Mouse (Mus musculus): ENCODE results near the gene Ptprm. TPM values are rescaled to one million over a fixed set of nuclear protein-coding genes. Genes with fewer than 3 reads are reported as not detected.

The Ptprm gene
- polyA plus RNA-seq, 1 experiment from 2014 or later: 10.4 TPM

- Histone ChIP-seq H3K9ac (ENCODE audit: low read length) (no peak overlapping the region), H3K4me3 (ENCODE audit: low read depth, low read length) (no peak overlapping the region), H3K36me3 (ENCODE audit: control insufficient read depth, insufficient read depth, low read length) (no peaks in the 10 kb centered on the region), H3K27me3 (ENCODE audit: control insufficient read depth, insufficient read depth, low read length) (no peaks in the 10 kb centered on the region), H3K4me2 (ENCODE audit: low read depth, severe bottlenecking) (no peak overlapping the region), H3K9me3 (ENCODE audit: control insufficient read depth, low read length) (no peaks in the 10 kb centered on the region), H3K27ac (replicated peaks; ENCODE audit: low read depth, low read length) (no peak overlapping the region), H3K4me1 (ENCODE audit: control insufficient read depth, insufficient read depth, low read length) (no peaks in the 10 kb centered on the region)
- 67% methylated on average over 10 of the region's 10 CpGs for WGBS
- ATAC-seq (ENCODE audit: insufficient number of reproducible peaks, low FRiP score, low TSS enrichment, low read depth): no peak
- no peak for DNase-seq (ENCODE audit: low spot score)
These were observed 48.0 kb downstream of the Ptprm start for GRCm38 (mm10) chr17:67306066-67306845.

GRCm38 (mm10) chr17:67304831-67305230, 49.4 kb downstream of the Ptprm start:
- 74% methylated on average over 3 of the region's 3 CpGs for WGBS
- Histone ChIP-seq H3K9ac (ENCODE audit: low read length) (no peak overlapping the region), H3K4me3 (ENCODE audit: low read depth, low read length) (no peak overlapping the region), H3K27ac (replicated peaks; ENCODE audit: low read depth, low read length) (no peak overlapping the region), H3K9me3 (ENCODE audit: control insufficient read depth, low read length) (no peaks in the 10 kb centered on the region), H3K27me3 (ENCODE audit: control insufficient read depth, insufficient read depth, low read length) (no peaks in the 10 kb centered on the region), H3K4me2 (ENCODE audit: low read depth, severe bottlenecking) (no peak overlapping the region), H3K4me1 (ENCODE audit: control insufficient read depth, insufficient read depth, low read length) (no peaks in the 10 kb centered on the region), H3K36me3 (ENCODE audit: control insufficient read depth, insufficient read depth, low read length) (no peaks in the 10 kb centered on the region)
- no peak for ATAC-seq (ENCODE audit: insufficient number of reproducible peaks, low FRiP score, low TSS enrichment, low read depth)
- no peak for DNase-seq (ENCODE audit: low spot score)

GRCm38 (mm10) chr17:67303326-67304099, 50.7 kb downstream of the Ptprm start:
- 77% methylated on average over 18 of the region's 18 CpGs for WGBS
- no peak overlapping the region for H3K4me2 ChIP-seq (ENCODE audit: low read depth, severe bottlenecking)
- ATAC-seq (ENCODE audit: insufficient number of reproducible peaks, low FRiP score, low TSS enrichment, low read depth): no peak

GRCm38 (mm10) chr17:67302569-67302968, 51.7 kb downstream of the Ptprm start:
- no peak overlapping the region for H3K4me3 ChIP-seq (ENCODE audit: low read depth, low read length)
- no peak overlapping the region for H3K4me2 ChIP-seq (ENCODE audit: low read depth, severe bottlenecking)
- no peak overlapping the region for H3K9ac ChIP-seq (ENCODE audit: low read length)
- no peaks in the 10 kb centered on the region for H3K27me3 ChIP-seq (ENCODE audit: control insufficient read depth, insufficient read depth, low read length)
- no peak overlapping the region for H3K27ac ChIP-seq (replicated peaks; ENCODE audit: low read depth, low read length)
- no peaks in the 10 kb centered on the region for H3K4me1 ChIP-seq (ENCODE audit: control insufficient read depth, insufficient read depth, low read length)
- ATAC-seq (ENCODE audit: insufficient number of reproducible peaks, low FRiP score, low TSS enrichment, low read depth) (no peak), DNase-seq (ENCODE audit: low spot score) (no peak)
- H3K9me3 ChIP-seq (ENCODE audit: control insufficient read depth, low read length): no peaks in the 10 kb centered on the region
- WGBS: 56% methylated on average over 4 of the region's 4 CpGs
- no peaks in the 10 kb centered on the region for H3K36me3 ChIP-seq (ENCODE audit: control insufficient read depth, insufficient read depth, low read length)

More at GRCm38 (mm10) chr17:67303326-67304099, 50.7 kb downstream of the Ptprm start:
- no peak for DNase-seq (ENCODE audit: low spot score)
- H3K27ac ChIP-seq (replicated peaks; ENCODE audit: low read depth, low read length): no peak overlapping the region
- no peaks in the 10 kb centered on the region for H3K9me3 ChIP-seq (ENCODE audit: control insufficient read depth, low read length)
- H3K36me3 ChIP-seq (ENCODE audit: control insufficient read depth, insufficient read depth, low read length): no peaks in the 10 kb centered on the region
- no peaks in the 10 kb centered on the region for H3K27me3 ChIP-seq (ENCODE audit: control insufficient read depth, insufficient read depth, low read length)
- no peak overlapping the region for H3K4me3 ChIP-seq (ENCODE audit: low read depth, low read length)
- H3K4me1 ChIP-seq (ENCODE audit: control insufficient read depth, insufficient read depth, low read length): no peaks in the 10 kb centered on the region
- H3K9ac ChIP-seq (ENCODE audit: low read length): no peak overlapping the region

- no peaks in the 10 kb centered on the region for H3K36me3 ChIP-seq (ENCODE audit: control insufficient read depth, insufficient read depth, low read length)
These were observed 52.2 kb downstream of the Ptprm start for GRCm38 (mm10) chr17:67302074-67302473.

GRCm38 (mm10) chr17:67301367-67301766, 52.9 kb downstream of the Ptprm start:
- WGBS: 90% methylated on average over 4 of the region's 4 CpGs
- Histone ChIP-seq H3K4me2 (ENCODE audit: low read depth, severe bottlenecking) (no peak overlapping the region), H3K9me3 (ENCODE audit: control insufficient read depth, low read length) (no peaks in the 10 kb centered on the region), H3K4me3 (ENCODE audit: low read depth, low read length) (no peak overlapping the region), H3K36me3 (ENCODE audit: control insufficient read depth, insufficient read depth, low read length) (no peaks in the 10 kb centered on the region), H3K27ac (replicated peaks; ENCODE audit: low read depth, low read length) (no peak overlapping the region), H3K9ac (ENCODE audit: low read length) (no peak overlapping the region), H3K4me1 (ENCODE audit: control insufficient read depth, insufficient read depth, low read length) (0 out of 2 replicates have a peak, but pooled peaks cover 3% of the 10 kb centered on the region), H3K27me3 (ENCODE audit: control insufficient read depth, insufficient read depth, low read length) (no peaks in the 10 kb centered on the region)
- DNase-seq (ENCODE audit: low spot score): no peak
- ATAC-seq (ENCODE audit: insufficient number of reproducible peaks, low FRiP score, low TSS enrichment, low read depth): no peak

More at GRCm38 (mm10) chr17:67302074-67302473, 52.2 kb downstream of the Ptprm start:
- Histone ChIP-seq H3K27me3 (ENCODE audit: control insufficient read depth, insufficient read depth, low read length) (no peaks in the 10 kb centered on the region), H3K9ac (ENCODE audit: low read length) (no peak overlapping the region), H3K4me3 (ENCODE audit: low read depth, low read length) (no peak overlapping the region), H3K4me2 (ENCODE audit: low read depth, severe bottlenecking) (no peak overlapping the region), H3K27ac (replicated peaks; ENCODE audit: low read depth, low read length) (no peak overlapping the region), H3K4me1 (ENCODE audit: control insufficient read depth, insufficient read depth, low read length) (no peaks in the 10 kb centered on the region), H3K9me3 (ENCODE audit: control insufficient read depth, low read length) (no peaks in the 10 kb centered on the region)
- WGBS: 95% methylated on average over 4 of the region's 4 CpGs
- ATAC-seq (ENCODE audit: insufficient number of reproducible peaks, low FRiP score, low TSS enrichment, low read depth) (no peak), DNase-seq (ENCODE audit: low spot score) (no peak)

- no peak for DNase-seq (ENCODE audit: low spot score)
- Histone ChIP-seq H3K36me3 (ENCODE audit: control insufficient read depth, insufficient read depth, low read length) (no peaks in the 10 kb centered on the region), H3K27ac (replicated peaks; ENCODE audit: low read depth, low read length) (no peak overlapping the region), H3K4me1 (ENCODE audit: control insufficient read depth, insufficient read depth, low read length) (0 out of 2 replicates have a peak, but pooled peaks cover 3% of the 10 kb centered on the region), H3K9me3 (ENCODE audit: control insufficient read depth, low read length) (no peaks in the 10 kb centered on the region), H3K4me2 (ENCODE audit: low read depth, severe bottlenecking) (no peak overlapping the region), H3K9ac (ENCODE audit: low read length) (no peak overlapping the region), H3K27me3 (ENCODE audit: control insufficient read depth, insufficient read depth, low read length) (no peaks in the 10 kb centered on the region), H3K4me3 (ENCODE audit: low read depth, low read length) (no peak overlapping the region)
- WGBS: 86% methylated on average over 9 of the region's 9 CpGs
- no peak for ATAC-seq (ENCODE audit: insufficient number of reproducible peaks, low FRiP score, low TSS enrichment, low read depth)
These were observed 55.9 kb downstream of the Ptprm start for GRCm38 (mm10) chr17:67298269-67298798.

Data from limb, embryonic 11.5 days (tissue).